Mouse (Mus musculus) heart, adult 11 months (tissue): ENCODE data around the gene Sec31a.

Experiments used
- DNase-seq: peaks from one replicate; pipeline ENCODE4 v3.0.0; 2022

Sec31a gene

GRCm38 (mm10) chr5:100345118-100345517, 70.9 kb downstream of the Sec31a start:
- no peak for DNase-seq

- no peak for DNase-seq
Measured at GRCm38 (mm10) chr5:100343087-100343486, 72.9 kb downstream of the Sec31a start.

- no peak for DNase-seq
Measured at GRCm38 (mm10) chr5:100342422-100342821, 73.6 kb downstream of the Sec31a start.

GRCm38 (mm10) chr5:100341042-100341441, 75.0 kb downstream of the Sec31a start:
- DNase-seq: no peak

- DNase-seq: no peak
Measured at GRCm38 (mm10) chr5:100337852-100338251, 78.2 kb downstream of the Sec31a start.

- DNase-seq: no peak
Measured at GRCm38 (mm10) chr5:100336876-100337275, 79.2 kb downstream of the Sec31a start.

GRCm38 (mm10) chr5:100335581-100336080, 80.4 kb downstream of the Sec31a start:
- no peak for DNase-seq

GRCm38 (mm10) chr5:100334686-100335085, 81.3 kb downstream of the Sec31a start:
- DNase-seq: no peak

- no peak for DNase-seq
Measured at GRCm38 (mm10) chr5:100333607-100334380, 82.2 kb downstream of the Sec31a start.

- no peak for DNase-seq
Measured at GRCm38 (mm10) chr5:100332300-100333004, 83.6 kb downstream of the Sec31a start.

GRCm38 (mm10) chr5:100331636-100332035, 84.4 kb downstream of the Sec31a start:
- no peak for DNase-seq

GRCm38 (mm10) chr5:100322081-100322480, 94.0 kb downstream of the Sec31a start:
- DNase-seq: no peak

GRCm38 (mm10) chr5:100317842-100318241, 98.2 kb downstream of the Sec31a start:
- DNase-seq: no peak

- no peak for DNase-seq
Measured at GRCm38 (mm10) chr5:100317010-100317409, 99.0 kb downstream of the Sec31a start.

GRCm38 (mm10) chr5:100315646-100316045, 100.4 kb downstream of the Sec31a start:
- DNase-seq: no peak

GRCm38 (mm10) chr5:100312391-100312790, 103.6 kb downstream of the Sec31a start:
- peak; percentile 66 for DNase-seq
